Mouse (Mus musculus): ENCODE measurements at regions not wholly inside any gene's neighbourhood (a gene's known extent, or its start where the extent isn't known, plus 50 kb on each side); places are given as distances from the start of the nearest gene placed in this dataset.

DNA sequence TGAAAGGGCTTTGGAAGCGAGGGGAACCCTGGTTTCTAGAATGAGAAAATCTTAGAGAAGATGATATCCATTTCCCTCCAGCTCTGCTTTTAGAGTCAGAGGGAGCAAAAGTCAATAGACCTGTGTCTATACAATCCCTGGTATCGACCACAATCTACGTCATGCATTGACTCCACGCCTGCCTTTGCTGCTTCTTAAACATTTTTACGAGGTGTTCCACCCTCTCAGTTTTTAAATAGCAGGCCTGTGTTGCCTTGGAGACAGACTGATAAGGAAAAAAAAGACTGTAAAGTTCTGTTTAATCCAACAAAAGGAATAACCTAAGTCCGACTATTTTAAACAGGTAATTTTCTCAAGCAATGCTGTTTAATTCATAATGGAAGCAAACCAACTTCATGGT lies 408.0 kb downstream of the Plk2 start:
- DNase-seq = no peak

DNA sequence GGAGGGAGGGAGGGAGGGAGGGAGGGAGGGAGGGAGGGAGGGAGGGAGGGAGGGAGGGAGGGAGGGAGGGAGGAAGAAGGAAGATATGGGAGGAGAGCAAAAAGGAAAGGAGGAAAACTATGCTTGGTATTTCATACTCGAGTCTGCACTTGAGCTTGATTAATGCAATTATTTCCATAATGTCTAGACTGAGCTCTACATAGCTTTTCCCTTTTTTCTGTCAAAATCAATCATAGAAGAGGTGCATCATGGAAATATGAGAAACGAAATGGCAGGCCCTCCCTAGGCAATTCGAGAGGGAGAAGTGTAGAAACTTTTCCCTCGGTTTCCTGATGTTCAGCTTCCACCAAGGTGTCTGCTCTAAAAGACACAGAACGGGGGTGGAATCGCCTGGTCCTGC lies 417.6 kb downstream of the Plk2 start:
- no peak for DNase-seq

DNA sequence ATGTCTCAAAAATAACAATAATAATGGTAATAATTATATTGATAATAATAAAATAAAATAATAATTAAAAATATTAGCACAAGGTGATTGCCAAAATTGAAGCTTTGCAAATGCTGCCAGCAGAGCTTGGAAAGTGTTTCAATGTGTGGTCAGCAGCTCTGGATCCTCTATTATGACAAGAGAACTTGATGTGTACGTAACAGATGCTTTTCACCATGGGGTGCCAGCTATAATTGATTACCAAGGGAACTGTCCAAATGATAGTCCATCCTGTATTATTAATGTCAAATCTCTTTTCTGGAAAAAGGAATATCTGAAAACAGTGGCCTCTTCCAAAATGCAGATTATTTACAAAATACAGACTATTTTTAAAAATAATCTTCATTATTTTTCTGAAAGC lies 419.2 kb downstream of the Plk2 start:
- no peak for DNase-seq

DNA sequence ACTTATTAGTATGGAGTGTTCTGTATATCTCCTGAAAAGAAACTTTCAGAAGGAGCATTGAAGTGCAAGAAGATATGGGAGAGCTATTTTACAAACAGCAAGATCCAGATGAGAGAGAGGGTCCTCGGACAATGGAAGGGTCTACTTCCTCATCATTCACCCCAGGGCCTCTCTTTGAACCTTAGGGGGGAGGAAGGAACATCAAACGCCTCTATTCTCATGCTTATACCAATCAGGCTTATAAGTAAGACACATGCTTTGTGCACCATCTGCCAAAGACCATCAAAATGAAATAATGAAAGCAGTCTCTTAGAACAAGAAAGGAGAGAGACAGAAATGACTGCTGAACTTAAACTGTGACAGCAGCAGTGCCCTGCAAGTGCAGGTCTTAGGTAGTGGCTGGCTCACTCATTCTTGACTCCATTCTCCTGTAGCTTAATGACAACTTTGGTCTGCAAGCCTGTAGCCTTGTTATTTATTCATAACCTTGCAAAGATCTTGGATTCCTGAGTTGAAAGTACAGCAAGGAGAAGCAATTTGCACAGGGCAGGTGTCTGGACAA lies 424.5 kb downstream of the Plk2 start:
- DNase-seq = no peak

DNA sequence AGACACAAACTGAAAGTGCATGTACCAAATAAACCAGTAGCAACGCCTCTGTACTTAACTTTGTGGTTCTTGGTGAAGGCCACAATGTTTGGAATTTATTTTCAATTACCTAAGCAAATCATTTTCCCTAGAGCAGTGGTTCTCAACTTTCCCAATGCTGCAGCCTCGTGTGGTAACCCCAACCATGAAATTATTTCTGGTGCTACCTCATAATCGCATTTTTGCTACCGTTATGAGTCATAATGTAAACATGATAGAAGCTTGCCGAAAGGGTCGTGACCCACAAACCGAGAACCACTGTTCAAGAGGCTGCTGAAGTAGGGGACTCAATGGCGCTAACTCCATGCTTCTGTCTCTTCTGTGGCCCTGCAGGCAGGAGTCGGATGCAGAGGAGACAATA lies 429.9 kb upstream of the Actbl2 start:
- DNase-seq = no peak

DNA sequence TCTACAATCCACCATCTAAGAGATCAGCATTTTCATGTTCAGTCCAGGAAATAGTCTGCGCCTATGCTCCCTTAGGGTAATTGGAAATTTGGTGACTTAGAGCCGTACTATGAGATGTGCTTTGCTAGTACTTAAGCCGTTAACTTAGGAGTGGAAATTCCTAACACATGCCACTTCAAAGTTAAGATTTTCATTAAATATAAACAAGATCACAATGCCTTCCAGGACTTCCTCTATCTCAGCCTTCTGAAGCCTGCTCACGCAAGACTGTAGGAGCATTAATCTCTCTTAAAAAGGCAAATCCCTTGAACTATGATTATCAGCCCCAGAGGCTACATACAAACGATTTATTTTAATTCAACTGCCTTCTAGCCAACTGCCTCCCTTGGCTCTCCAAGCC lies 422.4 kb upstream of the Actbl2 start:
- DNase-seq = no peak

DNA sequence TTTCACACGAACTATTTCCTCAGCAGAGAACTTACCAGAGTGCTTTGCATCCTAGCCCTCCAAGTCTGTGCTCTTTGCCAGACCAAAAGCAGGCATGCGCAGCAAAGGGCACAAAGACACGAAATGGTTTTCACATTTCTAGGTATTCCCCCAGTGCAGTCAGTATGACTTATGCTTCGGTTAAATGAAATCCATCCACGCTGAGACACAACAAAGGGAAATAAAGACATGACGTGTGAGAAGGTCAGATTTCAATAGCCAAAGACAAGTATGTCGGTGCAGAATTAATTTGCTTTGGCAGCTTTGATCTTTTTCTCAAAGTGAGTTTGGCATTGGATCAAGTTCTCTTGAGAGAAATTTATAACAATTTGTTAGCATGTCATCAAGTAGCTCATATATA lies 417.9 kb upstream of the Actbl2 start:
- no peak for DNase-seq

DNA sequence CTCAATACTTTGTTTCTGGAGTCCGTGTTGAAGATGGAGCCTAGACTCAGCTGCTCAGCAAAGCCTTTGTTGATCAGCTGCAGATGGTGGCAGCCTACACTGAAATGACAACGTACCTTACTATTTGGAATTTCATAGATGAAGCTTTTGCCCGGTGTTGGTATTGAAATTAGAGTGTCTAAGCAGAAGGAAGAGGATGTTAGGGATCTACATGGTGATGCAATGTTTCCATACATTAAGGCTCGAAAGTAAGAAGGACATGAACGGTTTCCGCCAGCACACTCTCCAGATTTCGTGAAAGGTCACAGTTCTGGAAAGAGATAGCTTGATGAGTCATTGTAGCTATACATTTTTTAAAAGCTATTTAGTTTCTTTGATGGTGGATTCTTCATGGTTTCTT lies 412.9 kb upstream of the Actbl2 start:
- no peak for DNase-seq

DNA sequence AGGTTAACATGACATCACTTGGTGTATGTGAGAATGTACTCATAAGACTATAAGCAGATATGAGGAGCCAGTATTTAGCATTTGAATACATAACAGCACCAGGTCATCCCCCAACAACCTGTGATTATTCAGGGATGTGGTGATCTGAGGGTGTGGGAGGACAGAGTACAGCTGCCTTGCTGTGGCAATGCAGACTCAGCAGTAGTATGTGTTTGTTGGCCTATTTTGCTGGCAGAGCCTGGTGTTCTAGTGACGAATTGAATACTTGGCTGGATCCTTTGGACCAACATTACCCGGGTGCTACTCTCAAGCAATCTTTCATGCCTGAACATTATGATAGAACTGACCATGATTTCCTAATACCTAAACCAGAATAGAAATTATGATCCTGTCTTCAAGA lies 409.1 kb upstream of the Actbl2 start:
- no peak for DNase-seq

DNA sequence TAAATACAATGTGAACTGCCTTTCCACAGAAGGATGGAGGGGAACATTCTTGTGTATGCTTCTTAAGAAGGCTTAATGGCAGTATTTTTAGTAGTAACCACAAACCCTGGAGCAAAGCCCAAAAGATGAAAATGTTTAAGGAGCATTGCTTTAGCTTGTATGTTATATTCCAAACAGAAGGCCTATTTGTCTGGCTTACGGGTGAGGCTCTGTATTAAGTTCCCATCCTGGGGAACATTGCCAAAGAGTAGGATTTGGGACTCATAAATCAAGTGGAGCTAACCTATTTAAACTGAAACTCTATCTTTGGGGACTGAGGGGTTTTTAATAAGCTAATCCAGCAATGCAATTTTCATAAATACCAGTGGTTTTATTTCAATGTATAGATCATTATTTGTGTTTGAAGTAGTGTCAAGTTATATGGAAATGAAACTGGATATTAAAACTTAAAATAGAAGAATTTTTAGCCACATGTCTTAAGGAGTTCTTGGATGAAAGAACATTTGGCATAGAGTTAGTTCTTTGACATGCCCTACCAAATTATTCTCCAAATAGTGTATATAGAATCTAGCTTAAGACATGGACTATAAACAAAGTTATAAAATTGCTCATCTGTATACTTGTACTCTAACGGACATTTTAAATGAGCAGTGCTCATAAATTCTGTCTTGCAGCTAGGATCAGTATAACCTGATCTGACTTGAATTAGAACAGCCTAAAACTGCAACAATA lies 401.7 kb upstream of the Actbl2 start:
- DNase-seq = no peak

DNA sequence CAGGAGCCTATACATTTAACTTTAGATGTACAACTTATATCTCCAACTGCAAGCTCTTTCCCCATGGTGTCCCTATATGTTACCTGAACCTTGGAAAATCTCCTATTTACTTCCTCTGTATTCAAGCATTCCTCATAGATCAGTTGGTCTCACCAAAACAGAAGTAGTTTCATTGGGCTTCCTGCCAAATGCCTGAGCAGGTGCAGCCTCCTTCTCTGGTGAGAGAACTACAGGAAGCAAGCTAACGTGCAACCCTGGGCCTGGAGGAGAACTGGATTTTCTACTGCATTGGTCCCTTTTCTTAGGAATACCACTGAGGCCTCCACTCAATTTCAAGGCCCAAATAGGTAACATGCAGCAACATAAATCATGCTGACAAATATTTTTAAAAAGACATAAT lies 400.6 kb upstream of the Actbl2 start:
- DNase-seq = no peak

DNA sequence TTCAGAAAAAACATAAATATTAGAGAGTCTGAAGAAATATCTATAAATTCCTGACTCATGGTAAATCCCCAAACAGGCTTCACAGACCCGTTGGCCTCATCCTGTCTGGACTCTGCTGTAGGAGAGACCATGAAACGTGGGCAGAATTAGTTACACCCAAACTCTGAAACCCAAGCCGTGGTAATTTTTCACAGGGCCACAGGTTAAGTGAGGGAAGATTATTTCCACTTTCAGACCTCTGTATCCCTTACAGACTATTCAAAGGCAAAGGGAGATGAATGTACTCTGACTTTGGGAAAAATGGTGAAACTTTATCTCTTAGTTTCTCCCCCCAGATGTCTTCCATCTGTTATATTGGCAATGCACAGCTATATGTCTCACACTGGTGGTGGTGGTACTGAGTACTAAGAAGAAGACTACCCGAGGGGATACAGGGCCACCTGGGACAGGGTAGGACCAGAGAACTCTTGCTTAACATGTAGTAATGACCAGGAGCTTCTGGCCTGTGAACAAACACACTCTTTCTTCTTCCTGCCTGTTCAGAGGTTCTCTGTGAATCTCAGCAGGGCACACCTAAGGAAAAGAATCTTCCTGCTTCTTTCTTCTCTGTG lies 388.8 kb upstream of the Actbl2 start:
- no peak for DNase-seq

DNA sequence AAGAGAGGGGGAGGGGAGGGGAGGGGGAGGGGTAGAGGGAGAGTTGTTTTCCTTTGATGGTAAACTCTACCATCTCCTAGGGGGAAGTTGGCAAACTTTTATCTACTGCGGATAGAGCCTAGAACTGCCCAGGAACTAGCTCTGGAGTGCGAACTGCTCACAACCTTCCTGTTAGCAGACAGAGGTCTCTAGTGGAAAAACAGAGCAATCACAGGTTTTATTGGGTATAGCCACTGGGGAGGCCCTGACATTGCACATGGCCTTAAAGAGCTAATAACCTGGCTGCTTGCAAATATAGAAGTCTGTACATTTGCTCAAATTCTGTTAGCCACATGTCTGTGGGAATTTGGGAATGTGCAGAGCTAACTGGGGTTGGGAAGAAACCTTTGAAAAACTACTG lies 388.1 kb upstream of the Actbl2 start:
- no peak for DNase-seq

DNA sequence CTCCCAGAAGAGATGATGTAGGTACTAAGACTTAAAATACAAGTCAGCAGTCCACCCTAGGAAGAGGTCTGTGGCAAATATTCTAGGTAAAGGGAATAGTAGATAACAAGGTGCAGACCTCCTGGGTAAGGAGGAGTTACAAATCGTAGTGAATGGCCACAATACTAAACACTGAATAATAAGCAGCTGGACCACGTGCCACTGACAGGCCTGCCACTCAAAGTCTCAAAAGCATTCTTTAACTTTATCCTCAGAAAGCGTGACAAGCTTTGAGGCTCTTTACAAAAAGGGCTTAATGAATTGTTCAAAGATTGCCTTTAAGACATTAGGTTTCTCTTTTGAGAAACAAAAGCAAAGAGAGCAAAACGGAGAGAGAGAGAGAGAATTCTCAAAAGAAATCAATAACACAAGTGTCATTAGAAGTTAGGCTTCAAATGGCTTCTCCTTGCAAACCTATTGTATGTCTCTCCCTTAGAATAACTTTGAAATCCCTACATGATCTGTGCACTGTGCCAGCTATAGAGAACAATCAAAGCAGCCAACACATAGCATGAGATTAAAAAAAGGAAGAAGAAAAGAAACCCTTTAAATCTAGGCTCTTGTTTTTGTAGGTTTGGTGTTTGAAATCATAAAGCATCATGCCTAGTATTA lies 383.6 kb upstream of the Actbl2 start:
- DNase-seq = no peak

DNA sequence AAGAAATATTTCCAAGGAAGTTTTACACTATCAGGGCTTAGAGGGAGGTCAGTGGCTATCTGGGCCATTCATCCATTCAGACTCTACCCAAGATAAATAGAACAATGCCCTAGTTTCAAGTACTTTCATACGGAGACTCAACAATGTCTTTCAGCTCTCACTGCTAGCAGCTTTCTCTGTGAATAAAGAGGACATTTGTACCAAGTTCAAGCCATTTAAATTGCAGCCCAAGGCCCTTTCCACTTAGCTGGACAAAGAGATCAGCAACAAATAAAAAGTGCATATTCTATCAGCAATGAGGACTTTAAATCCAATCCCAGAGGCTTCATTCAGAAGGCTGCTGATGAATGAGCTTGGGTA lies 383.1 kb upstream of the Actbl2 start:
- DNase-seq = no peak

DNA sequence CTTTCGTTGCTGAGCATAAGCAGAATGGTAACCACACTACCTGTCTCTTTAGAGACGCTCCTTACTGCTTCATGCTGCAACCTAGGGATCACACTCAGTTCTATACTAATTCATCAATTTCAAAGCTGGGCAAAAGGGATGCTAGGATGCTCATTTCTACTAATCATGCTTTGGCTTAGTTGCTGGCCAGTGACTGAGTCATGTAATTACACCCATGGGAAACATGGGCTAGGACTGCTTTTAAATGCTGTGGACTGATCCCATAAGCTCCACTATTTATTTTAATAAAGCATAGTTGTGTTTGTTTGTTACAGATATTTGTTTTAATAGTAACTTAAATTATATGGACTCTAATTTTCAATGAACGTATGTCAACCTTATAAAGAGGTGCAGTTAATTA lies 373.2 kb upstream of the Actbl2 start:
- DNase-seq = no peak

DNA sequence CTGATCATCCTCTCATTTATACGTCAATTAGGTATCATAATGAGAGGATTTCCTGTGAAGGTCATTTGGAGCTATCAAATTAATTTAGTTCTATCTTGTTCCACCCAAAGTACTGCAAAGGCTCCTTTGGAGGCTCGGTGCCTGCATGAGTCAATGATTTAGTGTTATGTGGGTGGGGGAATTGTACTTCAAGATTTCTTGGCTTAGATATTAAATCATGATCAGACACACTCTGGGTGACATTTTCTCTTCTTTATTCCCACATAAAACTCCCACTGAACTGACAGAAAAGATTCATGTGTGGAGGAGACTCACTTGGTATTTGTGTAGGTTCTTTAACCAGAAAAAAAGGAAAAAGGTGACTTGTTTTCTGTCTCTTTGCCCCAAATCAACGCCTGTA lies 372.6 kb upstream of the Actbl2 start:
- no peak for DNase-seq

DNA sequence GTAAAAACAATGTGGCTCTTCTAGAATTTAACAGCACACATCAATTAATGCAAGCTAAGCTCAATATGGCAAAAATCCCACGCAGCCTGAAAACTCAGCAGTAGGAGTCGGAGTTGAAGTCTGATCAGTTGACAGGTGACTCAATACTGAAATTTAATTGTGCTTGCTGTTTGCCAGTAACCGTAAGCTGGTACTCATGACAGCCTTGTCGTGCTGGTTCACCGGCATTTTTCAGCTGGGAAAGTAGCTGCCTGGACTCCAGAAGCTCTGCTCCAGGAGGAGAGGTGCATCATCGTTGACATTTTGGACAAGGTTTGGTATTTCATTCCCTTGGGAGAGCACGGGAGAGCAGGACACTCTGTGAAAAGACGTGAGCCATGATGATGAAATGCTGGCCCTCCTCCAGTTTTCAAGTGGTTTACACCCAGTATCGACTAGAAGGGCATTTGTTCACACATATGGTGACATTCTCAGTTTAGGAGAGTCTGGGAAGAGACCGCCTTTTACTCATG lies 372.1 kb upstream of the Actbl2 start:
- no peak for DNase-seq

DNA sequence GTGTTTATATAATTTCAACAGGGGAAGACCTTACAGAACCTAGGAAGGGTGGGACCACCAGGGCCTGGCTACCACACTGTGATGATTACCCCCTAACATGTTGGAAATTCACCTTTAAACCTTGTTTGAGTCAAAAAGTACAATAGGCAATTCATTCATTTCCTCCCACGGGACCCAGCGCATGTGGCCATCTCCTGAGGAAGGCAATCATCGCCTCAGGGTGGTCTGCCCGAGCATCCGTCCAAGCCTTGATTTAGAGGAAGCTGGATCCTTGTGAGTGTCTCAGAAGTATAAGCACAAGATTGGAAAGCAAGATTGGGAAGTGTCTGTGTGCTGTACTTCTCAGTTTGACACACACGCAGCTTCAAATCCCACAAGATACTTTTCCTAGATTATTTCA lies 360.9 kb upstream of the Actbl2 start:
- DNase-seq = no peak

DNA sequence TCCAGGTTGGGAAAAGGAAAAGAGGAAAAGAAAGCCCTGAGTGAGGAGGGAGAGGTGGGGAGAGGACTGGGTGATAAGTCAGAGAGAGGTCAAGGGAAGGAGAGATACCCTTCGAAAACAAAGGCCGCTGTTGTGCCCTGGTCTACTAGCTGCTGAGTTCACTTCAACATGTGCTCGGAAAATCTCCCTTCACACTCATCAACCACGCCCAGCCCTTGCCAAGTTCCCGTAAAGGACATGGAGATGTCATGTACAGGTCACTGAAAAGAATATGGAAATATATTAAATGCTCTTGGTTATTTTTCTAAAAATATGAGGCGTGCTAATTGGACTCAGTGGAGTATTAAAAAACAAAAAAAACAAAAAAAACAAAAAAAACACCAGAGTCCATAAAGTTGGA lies 359.5 kb upstream of the Actbl2 start:
- DNase-seq = no peak

DNA sequence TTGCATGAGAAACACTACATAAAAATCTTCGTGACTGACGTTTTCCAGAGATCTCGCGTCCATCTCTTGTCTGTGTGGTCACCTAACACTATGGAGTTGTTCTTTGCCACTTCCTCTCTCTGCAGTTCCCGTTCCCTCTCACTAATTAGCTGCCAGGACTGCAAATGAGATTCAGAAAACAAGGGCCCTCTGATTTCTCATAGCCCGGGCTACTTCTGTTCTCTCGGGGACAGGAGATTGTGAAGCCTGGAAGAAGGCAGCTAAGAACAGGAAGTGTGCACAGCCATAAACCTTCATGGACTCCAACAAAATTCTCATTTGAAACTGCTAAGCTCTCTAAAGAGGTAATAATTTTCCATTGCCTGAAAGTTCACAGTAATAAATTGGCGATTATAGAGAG lies 358.9 kb upstream of the Actbl2 start:
- no peak for DNase-seq

DNA sequence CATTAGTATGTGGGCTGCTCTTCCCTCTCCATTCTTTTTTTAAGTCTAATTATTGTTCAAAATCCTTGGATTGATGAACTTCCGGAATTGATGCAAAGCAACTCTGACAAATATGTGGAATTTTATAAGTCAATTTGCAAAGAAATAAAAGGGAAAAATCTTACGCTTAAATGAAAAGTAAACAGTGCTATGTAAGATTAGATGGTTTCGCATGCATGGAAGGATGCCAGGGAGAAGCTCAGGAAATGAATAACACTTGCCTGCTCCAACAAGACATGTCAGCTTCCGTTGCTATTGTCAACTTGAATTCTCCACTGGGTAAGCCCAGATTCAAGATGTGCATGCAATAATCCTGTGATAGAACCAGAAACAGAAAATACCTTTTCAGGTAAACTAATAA lies 357.2 kb upstream of the Actbl2 start:
- DNase-seq = no peak

DNA sequence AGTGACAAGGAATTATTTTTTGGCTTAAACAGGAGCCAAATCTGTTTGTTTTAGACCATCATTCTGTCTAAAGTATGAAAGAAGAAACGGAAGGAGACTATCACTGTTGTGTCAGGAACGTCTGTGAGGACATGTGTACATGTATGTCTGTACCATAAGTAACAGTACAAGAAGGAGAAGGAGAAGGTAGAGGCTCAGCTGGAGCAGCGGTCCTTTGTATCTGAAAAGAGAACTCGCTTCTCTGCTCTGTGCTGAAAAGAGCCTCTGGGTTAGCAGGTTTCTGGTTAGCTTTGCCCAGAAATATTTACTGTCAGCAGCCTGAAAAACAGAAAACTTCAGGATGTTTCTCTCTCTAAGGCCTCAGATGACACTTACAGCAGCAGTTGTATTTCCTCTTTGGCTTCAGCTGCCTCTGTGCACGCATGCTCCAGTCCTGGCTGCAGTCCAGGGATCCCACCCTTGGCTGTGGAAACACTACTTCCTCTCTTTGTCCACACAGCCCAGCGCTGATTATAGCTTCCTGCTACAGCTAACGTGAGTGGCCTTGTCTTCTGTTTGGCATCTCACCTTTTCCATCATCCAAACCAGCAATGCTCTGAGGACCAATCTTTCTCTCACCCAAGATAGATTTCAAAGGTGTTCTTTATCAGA lies 351.7 kb upstream of the Actbl2 start:
- DNase-seq = peak; percentile 77
